Mouse (Mus musculus): ENCODE results near the gene Rnf151. TPM values are rescaled to one million over a fixed set of nuclear protein-coding genes. Genes with fewer than 3 reads are reported as not detected.
A peak's percentile ranks its signal among the peaks of the same experiment; 100 is the strongest.
"Not testable (repeated sequence)": the region's sequence is repeated elsewhere in the genome, so short reads cannot be mapped to it uniquely, and the experiment has no call there.

The Rnf151 gene
- total and polyA plus RNA-seq, 2 experiments from 2014 or later = not detected

DNA sequence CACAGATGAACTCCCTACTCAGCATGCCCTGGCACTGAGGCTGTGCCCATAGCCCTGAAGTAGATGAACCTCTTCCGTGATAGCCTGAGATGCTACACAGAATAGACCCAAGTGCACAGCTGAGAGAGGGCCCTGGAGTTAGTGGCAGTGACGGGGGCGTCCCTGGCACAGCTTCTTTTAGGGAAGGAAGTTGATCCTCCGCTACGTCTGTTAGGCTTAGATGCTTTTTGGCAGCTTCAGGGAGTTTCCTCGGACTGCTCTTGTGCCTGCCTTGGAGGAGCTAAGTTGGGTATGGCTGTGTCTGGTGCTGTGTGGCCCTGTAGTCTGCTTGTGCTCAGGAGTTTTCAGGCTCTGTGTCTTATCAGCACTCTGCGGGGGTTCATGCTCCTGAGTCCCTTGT lies 43.6 kb downstream of the Rnf151 start:
- no peak overlapping the region for H3K4me2 ChIP-seq (ENCODE audit: low read depth)
- no peaks in the 10 kb centered on the region for H3K9me3 ChIP-seq (ENCODE audit: low read length)
- no peak overlapping the region for H3K27ac ChIP-seq (ENCODE audit: low read depth, low read length)
- ATAC-seq = no peak
- DNase-seq = no peak
- TF ChIP-seq CTCF (IDR thresholded peaks at IDR 0.05; ENCODE audit: low read depth) = no peak
- H3K36me3 ChIP-seq (ENCODE audit: insufficient read depth) = peaks cover 27% of the 10 kb centered on the region
- WGBS = 65% methylated on average over 7 of the region's 7 CpGs
- no peak overlapping the region for H3K4me3 ChIP-seq (ENCODE audit: low read depth, low read length)
- H3K27me3 ChIP-seq (ENCODE audit: insufficient read depth, low read length) = no peaks in the 10 kb centered on the region
- no peak overlapping the region for H3K9ac ChIP-seq
- peaks cover 9% of the 10 kb centered on the region; the same call in 1 of the 2 replicates for H3K4me1 ChIP-seq (ENCODE audit: insufficient read depth)

DNA sequence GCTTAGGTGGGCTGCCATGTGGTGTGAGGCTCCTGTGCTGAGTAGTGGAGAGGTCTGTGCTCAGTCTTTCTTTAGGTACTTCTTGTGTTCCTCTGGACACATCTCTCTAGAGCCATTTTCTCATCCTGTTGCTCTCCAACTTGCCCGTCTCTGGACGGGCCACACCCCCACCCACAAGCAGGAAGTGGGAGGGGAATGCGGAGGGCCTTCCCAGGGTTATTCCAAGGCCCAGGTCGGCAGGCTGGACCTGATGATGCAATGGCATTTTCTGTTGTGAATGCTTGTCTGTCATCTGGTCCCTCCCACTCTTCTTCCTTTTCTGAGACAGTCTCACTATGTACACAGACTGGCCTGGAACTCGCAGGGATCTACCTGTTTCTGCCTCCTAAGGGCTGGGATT lies 45.7 kb downstream of the Rnf151 start:
- H3K4me3 ChIP-seq (ENCODE audit: low read depth, low read length) = no peak overlapping the region
- H3K27ac ChIP-seq (ENCODE audit: low read depth, low read length) = no peak overlapping the region
- peaks cover 15% of the 10 kb centered on the region for H3K4me1 ChIP-seq (ENCODE audit: insufficient read depth)
- DNase-seq (no peak), ATAC-seq (no peak)
- WGBS = 37% methylated on average over 5 of the region's 5 CpGs
- peaks cover 7% of the 10 kb centered on the region for H3K36me3 ChIP-seq (ENCODE audit: insufficient read depth)
- no peaks in the 10 kb centered on the region for H3K9me3 ChIP-seq (ENCODE audit: low read length)
- no peak for TF ChIP-seq CTCF (IDR thresholded peaks at IDR 0.05; ENCODE audit: low read depth)
- no peak overlapping the region for H3K9ac ChIP-seq
- no peak overlapping the region for H3K4me2 ChIP-seq (ENCODE audit: low read depth)
- H3K27me3 ChIP-seq (ENCODE audit: insufficient read depth, low read length) = no peaks in the 10 kb centered on the region

DNA sequence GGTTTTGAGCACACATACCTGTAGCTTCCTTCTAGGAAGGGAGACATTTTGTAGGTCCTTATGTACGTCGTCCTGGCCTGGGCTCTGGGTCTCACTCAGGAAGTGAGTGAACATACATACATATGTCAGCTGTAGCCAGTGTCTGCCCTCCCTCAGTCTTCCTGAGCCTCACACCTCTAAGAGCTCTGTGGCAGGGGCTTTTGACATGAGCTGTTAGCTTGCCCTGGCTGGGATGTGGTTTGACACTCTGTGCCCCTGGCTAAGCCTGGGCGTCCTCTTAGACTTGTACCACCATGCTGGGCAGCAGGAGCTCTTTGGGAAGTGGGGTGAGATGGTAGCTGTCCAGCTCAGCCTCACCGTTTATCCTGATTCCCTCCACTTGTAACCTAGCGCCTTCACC lies 46.5 kb downstream of the Rnf151 start:
- H3K9me3 ChIP-seq (ENCODE audit: low read length) = no peaks in the 10 kb centered on the region
- no peaks in the 10 kb centered on the region for H3K36me3 ChIP-seq (ENCODE audit: insufficient read depth)
- ATAC-seq (no peak), DNase-seq (no peak)
- no peak for TF ChIP-seq CTCF (IDR thresholded peaks at IDR 0.05; ENCODE audit: low read depth)
- 76% methylated on average over 5 of the region's 5 CpGs for WGBS
- no peak overlapping the region for H3K9ac ChIP-seq
- no peak overlapping the region for H3K27ac ChIP-seq (ENCODE audit: low read depth, low read length)
- no peak overlapping the region for H3K4me3 ChIP-seq (ENCODE audit: low read depth, low read length)
- H3K4me1 ChIP-seq (ENCODE audit: insufficient read depth) = peaks cover 15% of the 10 kb centered on the region
- H3K4me2 ChIP-seq (ENCODE audit: low read depth) = peak overlapping the region; percentile 67; the same call in 1 of the 2 replicates
- no peaks in the 10 kb centered on the region for H3K27me3 ChIP-seq (ENCODE audit: insufficient read depth, low read length)

DNA sequence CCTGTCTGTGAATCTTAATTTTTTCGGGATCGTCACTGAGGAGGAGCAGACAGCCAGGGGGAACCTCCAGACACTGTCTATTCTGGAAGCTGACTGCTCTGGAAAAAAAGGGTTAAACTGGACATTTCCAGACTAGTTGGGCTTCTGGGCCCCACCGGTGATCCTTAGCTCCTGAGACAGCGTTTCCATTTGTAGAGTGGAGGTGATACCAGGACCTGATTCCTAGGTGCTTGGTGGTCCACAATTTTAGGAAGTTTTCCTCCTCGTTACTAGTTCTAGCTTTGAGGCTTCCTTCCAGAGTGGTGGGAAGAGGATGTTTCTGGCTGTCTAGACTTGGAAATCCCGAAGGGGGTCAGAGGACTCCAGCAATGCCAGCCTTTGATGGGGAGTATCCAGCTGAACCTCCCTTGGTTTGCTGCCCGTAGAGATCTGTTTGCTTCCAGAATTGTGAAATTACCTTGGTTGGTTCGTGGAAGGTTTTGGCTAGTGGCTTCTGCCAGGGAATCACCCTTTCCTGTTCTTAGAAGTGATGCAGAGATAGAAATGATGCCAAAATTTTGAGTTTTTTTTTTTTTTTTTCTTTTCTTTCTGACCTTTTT lies 47.5 kb downstream of the Rnf151 start:
- peak overlapping the region; percentile 99 for H3K4me3 ChIP-seq (ENCODE audit: low read depth, low read length)

DNA sequence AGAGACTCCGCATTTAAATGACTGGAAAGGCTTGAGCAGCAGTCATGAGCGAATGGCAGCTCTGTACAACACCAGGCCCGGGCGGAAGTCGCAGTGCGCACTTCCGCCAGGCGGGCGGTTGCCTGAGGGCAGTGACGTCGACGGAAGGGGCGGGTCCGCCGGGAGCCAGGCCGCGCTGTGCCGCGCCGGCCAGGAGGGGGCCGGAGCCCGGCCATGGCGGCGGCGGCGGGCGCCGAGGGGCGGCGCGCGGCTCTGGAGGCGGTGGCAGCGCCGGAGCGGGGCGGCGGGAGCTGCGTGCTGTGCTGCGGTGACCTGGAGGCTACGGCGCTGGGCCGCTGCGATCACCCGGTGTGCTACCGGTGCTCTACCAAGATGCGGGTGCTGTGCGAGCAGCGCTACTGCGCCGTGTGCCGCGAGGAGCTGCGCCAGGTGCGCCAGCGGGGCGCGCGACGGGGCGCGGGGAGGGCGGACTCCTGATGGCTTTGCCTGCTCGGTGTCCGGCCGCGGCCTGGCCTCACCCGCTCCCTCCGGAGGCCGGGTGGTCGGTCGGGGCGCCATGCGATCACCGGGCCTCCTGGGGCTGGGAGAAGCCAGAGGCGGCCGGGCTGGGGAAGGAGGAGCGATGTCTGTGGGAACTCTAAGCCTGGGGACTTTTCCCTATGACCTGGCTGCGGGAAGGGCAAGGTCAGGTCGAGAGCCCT lies 48.2 kb downstream of the Rnf151 start, which contains the start of gene Zfp598:
Zfp598 (plus strand) TSS at position 143 of the 701 bp plus-strand sequence.
- peaks cover 15% of the 10 kb centered on the region for H3K4me1 ChIP-seq (ENCODE audit: insufficient read depth)
- H3K27ac ChIP-seq (ENCODE audit: low read depth, low read length) = peak within 1 kb of the TSS; percentile 88
- no peaks in the 10 kb centered on the region for H3K27me3 ChIP-seq (ENCODE audit: insufficient read depth, low read length)
- ATAC-seq (peak; percentile 100), DNase-seq (peak; percentile 97)
- H3K9ac ChIP-seq = peak within 1 kb of the TSS; percentile 97
- 2% methylated on average over 63 of the region's 80 CpGs for WGBS
- peak; percentile 14; the same call in 1 of the 2 replicates for TF ChIP-seq CTCF (IDR thresholded peaks at IDR 0.05; ENCODE audit: low read depth)
- H3K4me2 ChIP-seq (ENCODE audit: low read depth) = peak within 1 kb of the TSS; percentile 67
- no peaks in the 10 kb centered on the region for H3K36me3 ChIP-seq (ENCODE audit: insufficient read depth)
- no peaks in the 10 kb centered on the region for H3K9me3 ChIP-seq (ENCODE audit: low read length)
- H3K4me3 ChIP-seq (ENCODE audit: low read depth, low read length) = peak within 1 kb of the TSS; percentile 99

More for the DNA sequence above, 47.5 kb downstream of the Rnf151 start:
- WGBS = 8% methylated on average over 8 of the region's 8 CpGs
- Histone ChIP-seq H3K36me3 (ENCODE audit: insufficient read depth) (no peaks in the 10 kb centered on the region), H3K4me1 (ENCODE audit: insufficient read depth) (peaks cover 15% of the 10 kb centered on the region), H3K9ac (peak overlapping the region; percentile 97), H3K4me2 (ENCODE audit: low read depth) (peak overlapping the region; percentile 67), H3K9me3 (ENCODE audit: low read length) (no peaks in the 10 kb centered on the region), H3K27me3 (ENCODE audit: insufficient read depth, low read length) (no peaks in the 10 kb centered on the region), H3K27ac (ENCODE audit: low read depth, low read length) (peak overlapping the region; percentile 88; the same call in 1 of the 2 replicates)
- ATAC-seq = no peak
- DNase-seq = no peak
- TF ChIP-seq CTCF (IDR thresholded peaks at IDR 0.05; ENCODE audit: low read depth) = no peak

DNA sequence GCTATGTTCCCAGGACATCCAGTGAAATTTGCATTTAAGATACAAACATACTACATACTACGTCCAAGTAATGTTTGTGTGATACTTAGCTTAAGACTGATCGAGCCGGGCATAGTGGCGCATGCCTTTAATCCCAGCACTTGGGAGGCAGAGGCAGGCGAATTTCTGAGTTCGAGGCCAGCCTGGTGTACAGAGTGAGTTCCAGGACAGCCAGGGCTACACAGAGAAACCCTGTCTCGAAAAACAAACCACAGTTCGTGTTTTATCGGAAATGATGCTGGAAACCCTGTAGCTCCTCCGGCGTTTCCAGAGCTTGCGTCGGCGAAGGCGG lies 48.7 kb downstream of the Rnf151 start:
- not testable (repeated sequence) for H3K27me3 ChIP-seq (ENCODE audit: insufficient read depth, low read length); ATAC-seq; H3K36me3 ChIP-seq (ENCODE audit: insufficient read depth); DNase-seq; H3K9me3 ChIP-seq (ENCODE audit: low read length)
- peak overlapping the region; percentile 99 for H3K4me3 ChIP-seq (ENCODE audit: low read depth, low read length)
- peaks cover 15% of the 10 kb centered on the region for H3K4me1 ChIP-seq (ENCODE audit: insufficient read depth)
- peak overlapping the region; percentile 97 for H3K9ac ChIP-seq
- 11% methylated on average over 15 of the region's 15 CpGs for WGBS
- peak overlapping the region; percentile 88 for H3K27ac ChIP-seq (ENCODE audit: low read depth, low read length)
- H3K4me2 ChIP-seq (ENCODE audit: low read depth) = peak overlapping the region; percentile 67

DNA sequence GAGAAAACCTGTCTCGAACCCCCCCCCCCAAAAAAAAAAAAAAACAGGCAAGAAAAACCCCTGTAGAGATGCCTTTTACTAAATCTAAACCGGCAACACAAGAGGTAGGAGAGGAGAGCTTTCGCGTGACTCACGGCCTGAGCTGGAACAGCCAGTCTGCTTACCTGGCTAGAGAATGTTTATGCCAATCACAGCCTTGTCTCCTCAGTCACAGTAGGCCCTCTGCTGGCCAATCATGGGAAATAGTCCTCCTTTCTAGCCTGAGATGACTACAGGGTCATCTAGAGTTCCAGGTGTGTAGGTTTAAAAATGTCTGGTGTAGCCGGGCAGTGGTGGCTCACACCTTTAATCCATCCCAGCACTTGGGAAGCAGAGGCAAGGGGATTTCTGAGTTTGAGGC lies 50.4 kb downstream of the Rnf151 start:
- ATAC-seq (no peak), DNase-seq (no peak)
- no peaks in the 10 kb centered on the region for H3K36me3 ChIP-seq (ENCODE audit: insufficient read depth)
- H3K4me3 ChIP-seq (ENCODE audit: low read depth, low read length) = no peak overlapping the region
- TF ChIP-seq CTCF (IDR thresholded peaks at IDR 0.05; ENCODE audit: low read depth) = peak; percentile 67
- WGBS = 20% methylated on average over 6 of the region's 6 CpGs
- H3K27me3 ChIP-seq (ENCODE audit: insufficient read depth, low read length) = no peaks in the 10 kb centered on the region
- no peak overlapping the region for H3K27ac ChIP-seq (ENCODE audit: low read depth, low read length)
- no peaks in the 10 kb centered on the region for H3K9me3 ChIP-seq (ENCODE audit: low read length)
- no peak overlapping the region for H3K4me2 ChIP-seq (ENCODE audit: low read depth)
- H3K9ac ChIP-seq = no peak overlapping the region
- peaks cover 15% of the 10 kb centered on the region for H3K4me1 ChIP-seq (ENCODE audit: insufficient read depth)

DNA sequence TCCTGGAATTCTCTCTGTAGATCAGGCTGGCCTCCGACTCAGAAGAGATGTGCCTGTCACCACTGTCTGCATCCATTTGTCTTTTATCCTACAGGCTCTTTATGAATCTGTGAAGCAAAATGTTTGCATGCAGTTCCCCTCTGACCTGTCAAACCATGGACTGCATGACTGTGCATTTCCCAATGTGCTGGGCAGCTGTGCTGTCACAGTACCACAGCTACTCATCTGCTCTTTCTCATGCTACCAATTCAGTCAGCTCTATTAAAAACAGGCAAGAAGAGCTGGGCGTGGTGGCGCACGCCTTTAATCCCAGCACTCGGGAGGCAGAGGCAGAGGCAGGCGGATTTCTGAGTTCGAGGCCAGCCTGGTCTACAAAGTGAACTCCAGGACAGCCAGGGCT lies 50.9 kb downstream of the Rnf151 start:
- H3K9me3 ChIP-seq (ENCODE audit: low read length); H3K4me3 ChIP-seq (ENCODE audit: low read depth, low read length); H3K27me3 ChIP-seq (ENCODE audit: insufficient read depth, low read length); H3K36me3 ChIP-seq (ENCODE audit: insufficient read depth); H3K27ac ChIP-seq (ENCODE audit: low read depth, low read length); H3K4me2 ChIP-seq (ENCODE audit: low read depth); DNase-seq; ATAC-seq; H3K9ac ChIP-seq: not testable (repeated sequence)
- WGBS = 65% methylated on average over 7 of the region's 7 CpGs
- H3K4me1 ChIP-seq (ENCODE audit: insufficient read depth) = peaks cover 15% of the 10 kb centered on the region

All from forebrain, postnatal 0 days (tissue).